Mouse (Mus musculus) myocyte (in vitro differentiated cells): ENCODE data around the gene Gng2. TPM values are rescaled to one million over a fixed set of nuclear protein-coding genes. Genes with fewer than 3 reads are reported as not detected.

Experiments
- H3K27me3 ChIP-seq: one replicate; pipeline ENCODE4 v1.6.1; 2011; ENCODE audit not compliant: control insufficient read depth, insufficient read depth, insufficient read length
- H3K36me3 ChIP-seq: one replicate; pipeline ENCODE4 v1.6.1; 2011; ENCODE audit not compliant: control insufficient read depth, insufficient read depth
- H3K4me2 ChIP-seq: one replicate; pipeline ENCODE4 v1.6.1; 2011; ENCODE audit warnings: low read depth, control low read depth
- H3K4me3 ChIP-seq: one replicate; pipeline ENCODE4 v1.5.1; 2011; ENCODE audit warnings: mild to moderate bottlenecking, control low read depth, moderate library complexity
- H3K79me2 ChIP-seq: one replicate; pipeline ENCODE4 v1.6.1; 2011; ENCODE audit not compliant: control insufficient read depth, insufficient read depth
- H3ac ChIP-seq: one replicate; pipeline ENCODE4 v1.6.1; 2011; ENCODE audit not compliant: control insufficient read depth, insufficient read length
- CEBPB ChIP-seq: IDR thresholded peaks from 2 replicates; pipeline ENCODE4 v1.6.1; 2011; ENCODE audit warnings: mild to moderate bottlenecking, moderate library complexity; ENCODE audit not compliant: poor library complexity, insufficient read depth, severe bottlenecking
- E2F4 ChIP-seq: IDR thresholded peaks from one replicate; pipeline ENCODE4 v1.6.1; 2011; ENCODE audit warnings: mild to moderate bottlenecking, control low read depth, moderate library complexity; ENCODE audit not compliant: insufficient read depth
- MAX ChIP-seq: IDR thresholded peaks from one replicate; pipeline ENCODE4 v1.6.1; 2011; ENCODE audit warnings: low read depth, mild to moderate bottlenecking, control low read depth
- MYOD1 ChIP-seq, 3 experiments: IDR thresholded peaks; one replicate each; pipeline ENCODE4 v1.6.1; 2011; ENCODE audit warnings: control low read depth in 2 of 3, low read depth in 2 of 3, mild to moderate bottlenecking in 2 of 3, moderate library complexity in 1 of 3; ENCODE audit not compliant: insufficient read length in 2 of 3, control insufficient read depth in 1 of 3
- MYOG ChIP-seq, 3 experiments: IDR thresholded peaks; one replicate each; pipeline ENCODE4 v1.6.1; 2011; ENCODE audit warnings: control low read depth in 2 of 3, low read depth in 2 of 3, mild to moderate bottlenecking in 2 of 3; ENCODE audit not compliant: insufficient read length in 2 of 3, control insufficient read depth in 1 of 3, insufficient read depth in 1 of 3
- POLR2A ChIP-seq: IDR thresholded peaks from one replicate; pipeline ENCODE4 v1.6.1; 2011; ENCODE audit warnings: low read depth, mild to moderate bottlenecking, control low read depth, moderate library complexity; ENCODE audit not compliant: insufficient read length
- POLR2AphosphoS2 ChIP-seq: IDR thresholded peaks from one replicate; pipeline ENCODE4 v1.6.1; 2011; ENCODE audit warnings: low read depth, control low read depth; ENCODE audit not compliant: insufficient read length
- REST ChIP-seq: IDR thresholded peaks from one replicate; pipeline ENCODE4 v1.6.1; 2011; ENCODE audit warnings: mild to moderate bottlenecking, control low read depth, moderate library complexity; ENCODE audit not compliant: insufficient read depth, insufficient read length
- SRF ChIP-seq: IDR thresholded peaks from one replicate; pipeline ENCODE4 v1.6.1; 2011; ENCODE audit warnings: low read depth; ENCODE audit not compliant: control insufficient read depth, insufficient read length
- TCF12 ChIP-seq: IDR thresholded peaks from one replicate; pipeline ENCODE4 v1.6.1; 2011; ENCODE audit warnings: mild to moderate bottlenecking, control low read depth; ENCODE audit not compliant: poor library complexity, insufficient read depth, severe bottlenecking
- TCF3 ChIP-seq: IDR thresholded peaks from one replicate; pipeline ENCODE4 v1.6.1; 2011; ENCODE audit warnings: low read depth, control low read depth; ENCODE audit not compliant: insufficient read length
- USF1 ChIP-seq: IDR thresholded peaks from one replicate; pipeline ENCODE4 v1.6.1; 2011; ENCODE audit warnings: low read depth, mild to moderate bottlenecking, control low read depth, moderate library complexity
- polyA plus RNA-seq: library from polyadenylated mRNA; unstranded; fragments of >200 nt; fragmentation: generic; extraction: Trizol; gene quantifications from one replicate; pipeline ENCODE4 v1.2.1, GENCODE M21; 2012; ENCODE audit warnings: missing spikeins

Gene Gng2
- polyA plus RNA-seq, 1 experiment = 5.0 TPM

DNA sequence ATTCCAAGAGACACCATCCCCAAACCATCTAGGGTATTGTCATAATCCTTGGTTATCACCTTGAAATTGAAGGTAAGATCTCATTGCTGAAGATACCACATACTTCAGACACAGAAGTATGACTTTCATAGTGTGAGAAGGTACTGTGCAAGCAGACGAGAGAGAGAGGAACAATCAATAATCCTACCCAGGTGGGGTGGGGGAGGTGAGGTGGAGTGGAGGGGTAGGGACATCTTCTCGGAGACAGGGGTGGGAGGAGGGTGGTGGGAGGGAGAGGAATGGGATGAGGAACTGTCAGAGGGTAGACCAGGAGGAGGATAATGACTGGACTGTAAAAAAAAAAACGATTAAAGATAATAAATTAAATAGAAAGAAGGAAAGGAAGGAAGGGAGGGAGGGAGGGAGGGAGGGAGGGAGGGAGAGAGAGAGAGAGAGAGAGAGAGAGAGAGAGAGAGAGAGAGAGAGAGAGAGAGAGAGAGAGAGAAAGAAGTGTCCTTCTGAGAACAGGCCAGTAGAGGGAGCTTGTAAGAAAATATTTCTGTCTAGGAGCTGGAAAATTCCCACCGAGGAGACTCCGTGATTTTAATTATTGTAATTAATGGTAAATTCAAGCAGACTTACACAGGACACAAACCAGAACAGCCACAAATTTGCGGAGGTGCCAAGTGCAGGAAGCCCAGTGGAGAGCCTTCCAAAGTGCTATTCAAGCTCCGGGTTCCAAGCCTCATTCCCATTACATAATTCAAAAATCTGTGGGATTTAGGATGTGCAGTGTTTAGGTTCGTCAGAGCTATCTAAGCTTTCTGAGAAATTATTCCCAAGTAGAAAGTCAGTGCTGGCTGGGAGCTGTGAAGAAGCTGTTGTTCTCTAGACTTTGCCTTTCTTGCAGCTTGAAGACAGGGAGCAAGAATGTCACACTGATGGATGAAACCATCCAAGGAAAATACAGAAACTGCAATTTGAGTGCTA lies 118.3 kb downstream of the Gng2 start:
- H3K4me3 ChIP-seq = no peak overlapping the region
- H3ac ChIP-seq = no peak overlapping the region
- TF ChIP-seq POLR2A (no peak), MAX (no peak), SRF (no peak), E2F4 (no peak), MYOG (IDR thresholded peaks at IDR 0.05; ENCODE audit: control insufficient read depth in 1 of 3, insufficient read depth in 1 of 3, insufficient read length in 2 of 3, low read depth in 2 of 3) (no peak), TCF3 (no peak), MYOD1 (IDR thresholded peaks at IDR 0.05; ENCODE audit: control insufficient read depth in 1 of 3, insufficient read length in 2 of 3, low read depth in 2 of 3) (no peak), REST (no peak), TCF12 (no peak), POLR2AphosphoS2 (no peak), CEBPB (no peak), USF1 (no peak)
- no peak overlapping the region for H3K4me2 ChIP-seq
- H3K36me3 ChIP-seq = no peaks in the 10 kb centered on the region
- H3K27me3 ChIP-seq = peaks cover 7% of the 10 kb centered on the region
- no peaks in the 10 kb centered on the region for H3K79me2 ChIP-seq

DNA sequence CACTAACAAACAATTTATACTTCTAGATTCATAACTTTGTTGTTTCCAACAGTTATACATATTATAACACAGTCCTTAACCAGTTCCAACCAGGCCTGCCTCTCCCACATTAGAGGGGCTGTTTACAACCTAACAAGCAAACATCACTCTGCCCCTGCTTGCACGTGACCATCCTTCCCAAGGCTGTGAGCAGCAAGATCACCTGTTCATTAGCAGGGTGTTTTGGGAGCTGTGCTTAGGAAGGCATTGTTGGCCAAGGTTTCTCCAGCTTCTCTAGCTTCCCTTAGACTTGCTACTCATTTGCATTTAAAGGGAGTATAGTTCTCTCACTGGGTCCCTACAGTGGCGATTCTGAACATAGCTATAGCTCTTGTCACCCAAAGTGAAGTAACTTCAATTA lies 119.1 kb downstream of the Gng2 start:
- Histone ChIP-seq H3K79me2 (no peaks in the 10 kb centered on the region), H3K4me3 (no peak overlapping the region), H3K4me2 (no peak overlapping the region), H3K36me3 (no peaks in the 10 kb centered on the region), H3K27me3 (peaks cover 11% of the 10 kb centered on the region), H3ac (no peak overlapping the region)
- no peak for TF ChIP-seq CEBPB
- TF ChIP-seq USF1 = no peak

DNA sequence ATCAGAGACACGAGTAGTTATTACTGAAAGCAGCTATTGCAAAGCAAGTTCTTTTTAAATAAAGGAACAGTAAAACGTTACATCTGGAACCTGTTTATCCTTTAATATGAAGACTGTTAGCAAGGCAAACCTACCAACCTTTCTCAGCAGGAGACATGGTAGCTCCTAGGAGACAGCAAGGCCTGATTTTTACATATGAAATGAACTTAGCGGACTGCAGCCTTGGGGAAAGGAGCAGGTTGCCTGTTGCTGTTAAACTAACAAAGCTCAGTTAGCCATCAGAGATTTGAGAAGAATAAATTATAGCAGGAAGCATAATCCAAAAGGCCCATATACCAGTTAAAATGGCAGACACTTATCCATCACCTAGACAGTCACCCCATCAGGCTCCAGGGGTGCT lies 124.0 kb downstream of the Gng2 start:
- peaks cover 9% of the 10 kb centered on the region for H3K27me3 ChIP-seq
- TF ChIP-seq POLR2A = no peak
- no peak for TF ChIP-seq CEBPB
- no peak for TF ChIP-seq TCF3
- TF ChIP-seq SRF = no peak
- TF ChIP-seq REST = no peak
- no peak for TF ChIP-seq MAX
- TF ChIP-seq USF1 = no peak
- no peak for TF ChIP-seq E2F4
- no peak for TF ChIP-seq MYOG (IDR thresholded peaks at IDR 0.05; ENCODE audit: control insufficient read depth in 1 of 3, insufficient read depth in 1 of 3, insufficient read length in 2 of 3, low read depth in 2 of 3)
- no peak overlapping the region for H3ac ChIP-seq

DNA sequence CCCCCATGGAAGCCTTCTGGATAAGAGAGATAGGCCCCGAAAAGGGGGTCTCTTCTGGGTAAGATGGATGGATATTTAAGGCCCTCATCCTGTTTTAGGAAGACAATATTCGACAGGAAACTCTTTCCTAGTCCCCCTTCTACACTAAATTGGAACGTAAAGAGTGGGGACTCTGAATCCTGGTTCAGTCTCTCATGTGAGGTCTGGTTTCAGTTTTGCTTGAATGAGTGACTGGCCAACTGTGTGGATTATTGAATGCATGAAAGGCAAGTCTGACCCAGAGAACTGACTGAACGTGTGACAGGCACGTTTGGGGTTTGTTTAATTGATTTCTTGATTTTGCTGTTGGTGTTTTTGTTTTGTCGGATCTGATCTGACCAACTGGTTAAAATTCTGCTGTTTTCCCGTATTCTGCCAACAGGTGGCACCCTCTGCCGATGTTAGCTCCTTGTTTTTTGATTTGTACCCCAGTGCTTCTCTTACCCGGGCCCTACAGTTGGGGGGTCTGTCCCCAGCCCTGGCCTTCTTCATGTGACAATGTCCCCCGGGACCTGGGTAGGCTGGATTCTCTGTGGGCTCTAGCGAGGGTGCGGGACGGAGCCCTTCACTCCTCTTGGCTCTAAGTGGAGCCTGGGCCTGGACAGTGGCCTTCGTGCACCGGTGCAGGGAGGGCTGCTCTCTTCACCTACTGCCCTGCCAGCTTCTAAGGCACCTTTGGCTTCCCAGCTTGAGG lies 137.7 kb downstream of the Gng2 start:
- H3ac ChIP-seq = no peak overlapping the region
- peak overlapping the region; percentile 13 for H3K4me3 ChIP-seq
- H3K36me3 ChIP-seq = no peaks in the 10 kb centered on the region
- TF ChIP-seq TCF3 (no peak), REST (no peak), CEBPB (no peak), MYOG (IDR thresholded peaks at IDR 0.05; ENCODE audit: control insufficient read depth in 1 of 3, insufficient read depth in 1 of 3, insufficient read length in 2 of 3, low read depth in 2 of 3) (no peak), USF1 (no peak), MAX (no peak), POLR2A (no peak), POLR2AphosphoS2 (no peak)
- peaks cover 7% of the 10 kb centered on the region for H3K27me3 ChIP-seq
- H3K79me2 ChIP-seq = no peaks in the 10 kb centered on the region
- H3K4me2 ChIP-seq = peak overlapping the region; percentile 76

More for the DNA sequence above, 124.0 kb downstream of the Gng2 start:
- no peak overlapping the region for H3K4me2 ChIP-seq
- H3K36me3 ChIP-seq = no peaks in the 10 kb centered on the region
- H3K4me3 ChIP-seq = no peak overlapping the region
- H3K79me2 ChIP-seq = no peaks in the 10 kb centered on the region

DNA sequence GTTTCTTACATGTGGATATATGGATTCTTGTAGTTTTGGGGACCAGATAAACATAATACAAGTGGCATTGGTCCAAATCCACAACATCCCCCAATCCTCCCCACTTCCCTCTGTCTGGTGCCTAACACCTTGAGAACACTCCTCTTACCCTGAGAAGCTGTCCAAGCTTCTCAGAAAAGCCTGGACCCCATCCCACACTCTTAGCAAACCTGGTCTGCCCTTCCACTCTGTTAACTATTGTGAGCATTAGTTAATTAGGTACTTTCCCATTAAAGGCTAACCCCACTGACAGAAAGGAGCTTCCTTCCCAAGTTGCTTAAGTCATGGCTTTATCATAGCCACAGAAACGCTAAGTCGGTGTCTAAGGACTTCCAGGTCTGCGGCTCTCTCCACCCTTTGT lies 141.1 kb downstream of the Gng2 start:
- Histone ChIP-seq H3K79me2 (no peaks in the 10 kb centered on the region), H3K4me3 (no peak overlapping the region), H3ac (no peak overlapping the region), H3K4me2 (no peak overlapping the region), H3K36me3 (no peaks in the 10 kb centered on the region), H3K27me3 (no peaks in the 10 kb centered on the region)
- TF ChIP-seq MYOD1 (IDR thresholded peaks at IDR 0.05; ENCODE audit: control insufficient read depth in 1 of 3, insufficient read length in 2 of 3, low read depth in 2 of 3) (no peak), TCF12 (no peak), TCF3 (no peak), POLR2AphosphoS2 (no peak), MAX (no peak), USF1 (no peak), E2F4 (no peak), MYOG (IDR thresholded peaks at IDR 0.05; ENCODE audit: control insufficient read depth in 1 of 3, insufficient read depth in 1 of 3, insufficient read length in 2 of 3, low read depth in 2 of 3) (no peak), POLR2A (no peak), CEBPB (no peak), REST (no peak), SRF (no peak)
